Mouse (Mus musculus): Measurements from ENCODE around the gene Synm. TPM values are rescaled to one million over a fixed set of nuclear protein-coding genes. Genes with fewer than 3 reads are reported as not detected.

Synm gene
- polyA plus RNA-seq, 1 experiment from 2014 or later, result 4.8 TPM

DNA sequence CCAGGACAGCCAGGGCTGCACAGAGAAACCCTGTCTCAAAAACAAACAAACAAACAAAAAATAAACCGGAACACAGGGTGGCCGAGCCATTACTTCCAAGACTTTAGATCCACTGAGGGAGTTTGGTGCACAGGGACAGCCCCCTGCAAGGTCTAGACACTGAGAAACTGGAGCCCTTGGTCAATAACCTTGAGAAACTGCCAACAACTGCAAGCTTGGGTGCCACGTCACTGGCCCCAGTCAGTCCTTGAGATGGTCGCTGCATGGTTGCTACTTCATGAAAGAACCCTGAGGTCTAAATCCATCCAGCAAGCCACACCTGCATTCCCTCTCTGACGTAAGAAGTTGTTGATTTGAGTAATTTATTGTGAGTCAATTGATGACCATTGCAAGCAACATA, 9.9 kb upstream of the Synm start:
- WGBS, result 87% methylated on average over 5 of the region's 5 CpGs
- Histone ChIP-seq H3K9ac (no peak overlapping the region), H3K27ac (ENCODE audit: low read depth) (no peak overlapping the region), H3K4me2 (no peak overlapping the region), H3K4me3 (ENCODE audit: low read depth, low read length) (no peak overlapping the region), H3K36me3 (ENCODE audit: insufficient read depth) (no peaks in the 10 kb centered on the region), H3K4me1 (ENCODE audit: insufficient read depth) (no peaks in the 10 kb centered on the region), H3K27me3 (ENCODE audit: insufficient read depth, low read length) (no peaks in the 10 kb centered on the region), H3K9me3 (ENCODE audit: low read depth, low read length) (no peaks in the 10 kb centered on the region)
- DNase-seq, result no peak
- no peak for TF ChIP-seq CTCF (IDR thresholded peaks at IDR 0.05; ENCODE audit: low read depth)
- no peak for ATAC-seq (ENCODE audit: insufficient read depth)

DNA sequence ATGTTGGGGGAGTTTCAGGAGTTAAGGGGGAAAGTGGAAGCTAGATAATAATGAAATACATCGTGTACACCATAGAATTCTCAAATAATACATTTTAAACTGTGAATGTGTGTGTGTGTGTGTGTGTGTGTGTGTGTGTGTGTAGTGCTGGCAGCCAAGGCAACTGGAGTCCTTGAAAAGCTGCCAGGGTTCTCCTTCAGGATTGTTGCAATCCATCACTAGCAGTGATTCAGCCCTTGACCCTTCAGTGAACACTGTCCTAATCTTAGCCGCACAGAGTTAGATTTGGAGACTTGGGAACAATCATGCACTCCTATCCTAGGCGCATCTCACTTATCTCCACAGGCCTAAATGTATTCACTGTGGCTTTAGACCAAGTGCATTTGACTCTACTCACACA, 8.6 kb upstream of the Synm start:
- Histone ChIP-seq H3K4me1 (ENCODE audit: insufficient read depth) (no peaks in the 10 kb centered on the region), H3K36me3 (ENCODE audit: insufficient read depth) (no peaks in the 10 kb centered on the region), H3K4me2 (no peak overlapping the region), H3K27me3 (ENCODE audit: insufficient read depth, low read length) (no peaks in the 10 kb centered on the region), H3K9ac (no peak overlapping the region), H3K9me3 (ENCODE audit: low read depth, low read length) (no peaks in the 10 kb centered on the region), H3K4me3 (ENCODE audit: low read depth, low read length) (no peak overlapping the region), H3K27ac (ENCODE audit: low read depth) (no peak overlapping the region)
- ATAC-seq (ENCODE audit: insufficient read depth), result no peak
- WGBS, result 54% methylated on average over 3 of the region's 3 CpGs
- DNase-seq, result peak; percentile 57
- no peak for TF ChIP-seq CTCF (IDR thresholded peaks at IDR 0.05; ENCODE audit: low read depth)

DNA sequence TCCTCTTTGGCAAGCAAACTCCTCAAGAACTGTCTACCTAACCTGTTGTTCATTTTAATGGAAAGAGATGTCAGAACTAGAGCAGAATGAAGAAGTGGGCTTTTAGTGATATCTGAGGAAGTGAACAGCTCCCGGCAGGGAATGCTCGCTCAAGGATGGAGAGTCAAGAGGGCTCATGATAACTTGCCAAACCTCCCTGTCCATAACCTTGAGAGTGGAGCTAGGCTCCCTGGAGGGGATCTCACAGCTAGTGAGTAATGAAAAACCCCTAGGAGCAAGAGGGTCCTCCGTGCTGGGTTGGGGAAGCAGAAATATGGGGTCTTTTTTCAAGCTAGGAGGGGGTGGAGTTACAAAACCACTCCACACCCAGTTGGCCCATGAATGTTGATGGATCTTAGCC, 4.1 kb upstream of the Synm start:
- no peaks in the 10 kb centered on the region for H3K4me1 ChIP-seq (ENCODE audit: insufficient read depth)
- H3K36me3 ChIP-seq (ENCODE audit: insufficient read depth), result no peaks in the 10 kb centered on the region
- TF ChIP-seq CTCF (IDR thresholded peaks at IDR 0.05; ENCODE audit: low read depth), result no peak
- H3K4me3 ChIP-seq (ENCODE audit: low read depth, low read length), result no peak overlapping the region
- H3K4me2 ChIP-seq, result no peak overlapping the region
- peaks cover 4% of the 10 kb centered on the region; the same call in 1 of the 2 replicates for H3K27me3 ChIP-seq (ENCODE audit: insufficient read depth, low read length)
- H3K9me3 ChIP-seq (ENCODE audit: low read depth, low read length), result no peaks in the 10 kb centered on the region
- no peak overlapping the region for H3K9ac ChIP-seq
- no peak overlapping the region for H3K27ac ChIP-seq (ENCODE audit: low read depth)
- no peak for DNase-seq
- ATAC-seq (ENCODE audit: insufficient read depth), result no peak
- 50% methylated on average over 3 of the region's 3 CpGs for WGBS

DNA sequence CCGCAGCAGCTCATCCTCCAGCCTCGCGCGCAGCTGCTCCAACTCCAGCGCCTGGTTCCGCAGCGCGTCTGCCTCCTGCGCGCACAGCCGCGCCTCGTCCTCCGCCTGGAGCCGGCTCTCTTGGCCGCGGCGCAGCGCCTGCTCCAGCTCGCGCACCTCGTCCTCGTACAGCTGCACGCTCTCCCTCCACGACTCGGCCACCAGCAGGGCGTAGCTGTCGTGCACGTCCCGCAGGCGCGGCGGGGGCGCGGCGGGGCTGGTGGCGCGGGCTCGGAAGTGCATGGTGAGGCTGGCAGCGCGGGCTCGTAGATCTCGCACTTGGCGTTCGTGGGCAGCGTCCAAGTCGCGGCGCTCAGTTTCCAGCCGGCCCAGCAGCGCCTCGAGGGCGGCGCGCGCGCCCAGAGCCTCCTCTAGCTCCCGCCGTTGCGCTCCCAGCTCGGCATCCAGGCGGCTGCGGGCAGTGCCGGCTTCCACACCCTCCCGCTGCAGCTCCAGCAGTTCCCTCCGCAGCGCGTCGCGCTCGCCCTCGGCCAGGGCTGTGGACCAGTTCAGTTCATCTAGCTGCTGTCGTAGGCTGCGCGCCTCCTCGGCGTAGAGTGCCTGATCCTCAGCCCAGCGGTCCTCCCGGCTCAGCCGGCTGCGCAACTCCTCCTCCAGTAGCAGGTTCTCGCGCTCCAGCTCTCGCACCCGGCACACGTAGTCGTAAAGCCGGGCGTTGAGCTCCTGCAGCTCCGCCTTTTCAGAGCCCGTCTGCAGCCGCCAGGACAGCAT, 499 bp downstream of the Synm start:
- Histone ChIP-seq H3K9ac (peak overlapping the region; percentile 50), H3K4me3 (ENCODE audit: low read depth, low read length) (peak overlapping the region; percentile 56), H3K27me3 (ENCODE audit: insufficient read depth, low read length) (peaks cover 7% of the 10 kb centered on the region), H3K4me2 (peak overlapping the region; percentile 100), H3K36me3 (ENCODE audit: insufficient read depth) (no peaks in the 10 kb centered on the region), H3K4me1 (ENCODE audit: insufficient read depth) (no peaks in the 10 kb centered on the region), H3K27ac (ENCODE audit: low read depth) (peak overlapping the region; percentile 36; the same call in 1 of the 2 replicates), H3K9me3 (ENCODE audit: low read depth, low read length) (no peaks in the 10 kb centered on the region)
- TF ChIP-seq CTCF (IDR thresholded peaks at IDR 0.05; ENCODE audit: low read depth), result no peak
- DNase-seq, result peak; percentile 83
- WGBS, result under 1% methylated on average over 90 of the region's 92 CpGs
- peak; percentile 78 for ATAC-seq (ENCODE audit: insufficient read depth)

DNA sequence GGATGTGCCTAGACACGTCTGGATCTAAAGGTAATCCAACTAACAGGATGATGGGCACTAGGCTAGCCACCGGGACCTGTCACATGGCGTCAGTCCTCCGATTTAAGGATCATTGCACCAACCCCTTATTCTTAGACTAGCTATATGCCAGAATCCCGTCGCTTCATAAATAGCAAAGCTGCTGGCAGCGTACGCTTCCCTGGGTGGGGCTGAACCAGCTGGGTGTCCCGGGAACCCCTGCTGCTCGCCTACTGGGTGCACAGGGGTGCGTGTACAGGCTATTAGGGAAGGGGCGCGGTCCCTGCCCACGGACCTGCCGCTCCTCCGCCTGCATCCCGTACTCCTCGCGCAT, 1.1 kb downstream of the Synm start:
- Histone ChIP-seq H3K9ac (peak overlapping the region; percentile 50), H3K36me3 (ENCODE audit: insufficient read depth) (no peaks in the 10 kb centered on the region), H3K9me3 (ENCODE audit: low read depth, low read length) (no peaks in the 10 kb centered on the region), H3K4me1 (ENCODE audit: insufficient read depth) (no peaks in the 10 kb centered on the region), H3K27ac (ENCODE audit: low read depth) (no peak overlapping the region), H3K4me3 (ENCODE audit: low read depth, low read length) (peak overlapping the region; percentile 56), H3K4me2 (peak overlapping the region; percentile 100), H3K27me3 (ENCODE audit: insufficient read depth, low read length) (peaks cover 7% of the 10 kb centered on the region)
- ATAC-seq (ENCODE audit: insufficient read depth) (no peak), DNase-seq (no peak)
- 0% methylated on average over 19 of the region's 19 CpGs for WGBS
- no peak for TF ChIP-seq CTCF (IDR thresholded peaks at IDR 0.05; ENCODE audit: low read depth)

DNA sequence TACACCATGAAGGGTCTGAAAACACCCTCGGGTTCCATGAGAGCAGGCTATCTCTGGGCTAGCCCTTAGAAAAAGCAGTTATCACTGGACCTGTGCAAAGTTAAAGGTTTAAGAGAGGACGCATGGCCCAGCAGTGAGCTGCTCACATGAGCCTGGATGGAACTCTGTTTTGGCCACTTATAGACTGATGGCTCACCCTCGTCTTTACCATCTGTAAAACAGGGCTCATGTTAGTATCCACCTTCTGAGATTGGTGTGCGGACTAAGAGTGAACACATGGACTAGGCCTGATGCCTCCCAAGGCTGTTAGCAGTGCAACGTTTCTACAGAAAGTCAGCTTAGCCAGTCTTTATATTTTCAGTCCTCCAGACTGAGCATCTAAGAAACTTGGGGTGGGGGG, 2.9 kb downstream of the Synm start:
- no peak overlapping the region for H3K27ac ChIP-seq (ENCODE audit: low read depth)
- H3K9me3 ChIP-seq (ENCODE audit: low read depth, low read length), result no peaks in the 10 kb centered on the region
- 83% methylated on average over 5 of the region's 5 CpGs for WGBS
- no peak for ATAC-seq (ENCODE audit: insufficient read depth)
- H3K9ac ChIP-seq, result no peak overlapping the region
- no peak for DNase-seq
- H3K4me1 ChIP-seq (ENCODE audit: insufficient read depth), result no peaks in the 10 kb centered on the region
- H3K36me3 ChIP-seq (ENCODE audit: insufficient read depth), result no peaks in the 10 kb centered on the region
- no peak for TF ChIP-seq CTCF (IDR thresholded peaks at IDR 0.05; ENCODE audit: low read depth)
- peaks cover 7% of the 10 kb centered on the region for H3K27me3 ChIP-seq (ENCODE audit: insufficient read depth, low read length)
- H3K4me3 ChIP-seq (ENCODE audit: low read depth, low read length), result no peak overlapping the region
- no peak overlapping the region for H3K4me2 ChIP-seq

DNA sequence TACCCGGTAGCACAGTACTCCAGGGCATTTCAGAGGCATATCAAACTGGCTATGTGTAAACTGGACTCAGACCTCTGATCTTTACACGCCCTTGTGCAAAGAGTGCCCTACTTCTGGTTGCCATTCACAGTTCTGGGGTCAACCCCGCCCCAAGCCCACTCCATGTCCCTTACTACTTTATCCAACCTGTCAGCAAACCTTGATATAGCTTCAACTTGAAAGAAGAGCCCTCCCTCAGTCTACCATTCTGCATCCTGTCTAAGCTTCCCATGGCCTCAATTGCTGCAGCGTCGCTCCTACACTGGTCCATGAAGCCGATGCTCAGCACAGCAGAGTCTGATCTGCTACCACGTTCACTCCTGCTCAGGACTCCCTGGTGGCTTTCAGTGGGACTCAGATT, 4.2 kb downstream of the Synm start:
- no peak for DNase-seq
- H3K27me3 ChIP-seq (ENCODE audit: insufficient read depth, low read length), result peaks cover 7% of the 10 kb centered on the region

More for the DNA sequence above, 4.2 kb downstream of the Synm start:
- Histone ChIP-seq H3K9ac (no peak overlapping the region), H3K4me3 (ENCODE audit: low read depth, low read length) (no peak overlapping the region), H3K4me1 (ENCODE audit: insufficient read depth) (no peaks in the 10 kb centered on the region), H3K27ac (ENCODE audit: low read depth) (no peak overlapping the region), H3K36me3 (ENCODE audit: insufficient read depth) (no peaks in the 10 kb centered on the region), H3K9me3 (ENCODE audit: low read depth, low read length) (no peaks in the 10 kb centered on the region), H3K4me2 (no peak overlapping the region)
- TF ChIP-seq CTCF (IDR thresholded peaks at IDR 0.05; ENCODE audit: low read depth), result no peak
- WGBS, result 76% methylated on average over 7 of the region's 7 CpGs
- no peak for ATAC-seq (ENCODE audit: insufficient read depth)

All from lung, embryonic 14.5 days (tissue).